Mouse (Mus musculus) ES-Bruce4 (cell line): Measurements from ENCODE around the gene Atp2b4. TPM values are rescaled to one million over a fixed set of nuclear protein-coding genes. Genes with fewer than 3 reads are reported as not detected.

Experiments used
- H3K27ac ChIP-seq: 2 replicates; pipeline ENCODE4 v1.5.1; 2012; ENCODE audit warnings: low read length, inconsistent platforms; ENCODE audit not compliant: insufficient read depth
- H3K27me3 ChIP-seq: 2 replicates; pipeline ENCODE4 v1.6.1; 2012; ENCODE audit warnings: mild to moderate bottlenecking, low read length, inconsistent platforms; ENCODE audit not compliant: control insufficient read depth, poor library complexity, insufficient read depth, severe bottlenecking
- H3K36me3 ChIP-seq: 2 replicates; pipeline ENCODE4 v1.6.1; 2012; ENCODE audit warnings: inconsistent platforms, mild to moderate bottlenecking, low read length, moderate library complexity; ENCODE audit not compliant: control insufficient read depth, poor library complexity, insufficient read depth, severe bottlenecking
- H3K4me1 ChIP-seq: one replicate; pipeline ENCODE4 v1.8.1; 2011; ENCODE audit warnings: low read length; ENCODE audit not compliant: control insufficient read depth, insufficient read depth
- H3K4me3 ChIP-seq: 2 replicates; pipeline ENCODE4 v1.5.1; 2011; ENCODE audit warnings: low read depth, mild to moderate bottlenecking, low read length
- H3K9ac ChIP-seq: 2 replicates; pipeline ENCODE4 v1.6.1; 2012; ENCODE audit warnings: low read depth, mild to moderate bottlenecking, inconsistent platforms; ENCODE audit not compliant: poor library complexity, severe bottlenecking
- H3K9me3 ChIP-seq: replicated peaks from 2 replicates; pipeline ENCODE4 v1.6.1; 2012; ENCODE audit warnings: mild to moderate bottlenecking, low read length, inconsistent platforms; ENCODE audit not compliant: control insufficient read depth, poor library complexity, insufficient read depth, severe bottlenecking
- CTCF ChIP-seq: IDR thresholded peaks from one replicate; pipeline ENCODE4 v1.8.1; 2011; ENCODE audit warnings: low read depth, low read length
- EP300 ChIP-seq: IDR thresholded peaks from 2 replicates; pipeline ENCODE4 v1.6.1; 2011; ENCODE audit warnings: low read depth, low read length; ENCODE audit not compliant: insufficient read depth
- POLR2A ChIP-seq: IDR thresholded peaks from one replicate; pipeline ENCODE4 v1.8.1; 2011; ENCODE audit warnings: low read length; ENCODE audit not compliant: insufficient read depth
- polyA plus RNA-seq: library from polyadenylated mRNA; stranded (reverse); fragments of >200 nt; gene quantifications from 2 replicates; pipeline ENCODE4 v1.2.4, GENCODE M21; 2011; ENCODE audit warnings: low read depth; ENCODE audit not compliant: missing spikeins, insufficient read depth, insufficient read length

The Atp2b4 gene
- polyA plus RNA-seq, 1 experiment, result 16.1 TPM

GRCm38 (mm10) chr1:133765376-133765775 is 35.5 kb downstream of the Atp2b4 start:
- Histone ChIP-seq H3K27me3 (no peaks in the 10 kb centered on the region), H3K4me3 (no peak overlapping the region), H3K9me3 (no peaks in the 10 kb centered on the region), H3K27ac (no peak overlapping the region), H3K36me3 (no peaks in the 10 kb centered on the region), H3K9ac (no peak overlapping the region), H3K4me1 (no peaks in the 10 kb centered on the region)
- TF ChIP-seq EP300 (no peak), POLR2A (no peak), CTCF (no peak)

GRCm38 (mm10) chr1:133762946-133763422 is 37.9 kb downstream of the Atp2b4 start:
- no peaks in the 10 kb centered on the region for H3K4me1 ChIP-seq

GRCm38 (mm10) chr1:133761278-133761677 is 39.6 kb downstream of the Atp2b4 start:
- TF ChIP-seq CTCF (no peak), POLR2A (no peak), EP300 (no peak)
- H3K27ac ChIP-seq, result no peak overlapping the region

More at GRCm38 (mm10) chr1:133762946-133763422, 37.9 kb downstream of the Atp2b4 start:
- no peak overlapping the region for H3K27ac ChIP-seq
- no peak overlapping the region for H3K4me3 ChIP-seq
- no peaks in the 10 kb centered on the region for H3K9me3 ChIP-seq
- H3K27me3 ChIP-seq, result no peaks in the 10 kb centered on the region
- H3K36me3 ChIP-seq, result no peaks in the 10 kb centered on the region
- H3K9ac ChIP-seq, result no peak overlapping the region
- TF ChIP-seq EP300, result no peak
- no peak for TF ChIP-seq CTCF
- TF ChIP-seq POLR2A, result no peak

GRCm38 (mm10) chr1:133754317-133754868 is 46.4 kb downstream of the Atp2b4 start:
- no peak overlapping the region for H3K4me3 ChIP-seq
- H3K27ac ChIP-seq, result no peak overlapping the region
- no peaks in the 10 kb centered on the region for H3K36me3 ChIP-seq
- no peaks in the 10 kb centered on the region for H3K4me1 ChIP-seq
- H3K9me3 ChIP-seq, result no peaks in the 10 kb centered on the region
- H3K9ac ChIP-seq, result no peak overlapping the region
- H3K27me3 ChIP-seq, result no peaks in the 10 kb centered on the region
- TF ChIP-seq POLR2A (no peak), EP300 (no peak), CTCF (no peak)

More at GRCm38 (mm10) chr1:133761278-133761677, 39.6 kb downstream of the Atp2b4 start:
- H3K4me1 ChIP-seq, result no peaks in the 10 kb centered on the region
- H3K9me3 ChIP-seq, result no peaks in the 10 kb centered on the region
- H3K36me3 ChIP-seq, result no peaks in the 10 kb centered on the region
- no peak overlapping the region for H3K9ac ChIP-seq
- H3K27me3 ChIP-seq, result no peaks in the 10 kb centered on the region
- no peak overlapping the region for H3K4me3 ChIP-seq

- Histone ChIP-seq H3K4me1 (no peaks in the 10 kb centered on the region), H3K9me3 (no peaks in the 10 kb centered on the region), H3K4me3 (no peak overlapping the region), H3K36me3 (no peaks in the 10 kb centered on the region), H3K27me3 (no peaks in the 10 kb centered on the region), H3K9ac (no peak overlapping the region), H3K27ac (no peak overlapping the region)
- no peak for TF ChIP-seq POLR2A
- TF ChIP-seq EP300, result no peak
- TF ChIP-seq CTCF, result no peak
These were observed 47.5 kb downstream of the Atp2b4 start for GRCm38 (mm10) chr1:133753325-133753724.

- no peak for TF ChIP-seq EP300
- TF ChIP-seq CTCF, result no peak
- no peak for TF ChIP-seq POLR2A
- H3K36me3 ChIP-seq, result no peaks in the 10 kb centered on the region
- no peak overlapping the region for H3K4me3 ChIP-seq
These were observed 49.2 kb downstream of the Atp2b4 start for GRCm38 (mm10) chr1:133751621-133752020.

More at GRCm38 (mm10) chr1:133751621-133752020, 49.2 kb downstream of the Atp2b4 start:
- Histone ChIP-seq H3K27ac (no peak overlapping the region), H3K9ac (no peak overlapping the region), H3K9me3 (no peaks in the 10 kb centered on the region), H3K27me3 (no peaks in the 10 kb centered on the region), H3K4me1 (no peaks in the 10 kb centered on the region)
